Mouse (Mus musculus): ENCODE data around the gene Zswim4.

DNA sequence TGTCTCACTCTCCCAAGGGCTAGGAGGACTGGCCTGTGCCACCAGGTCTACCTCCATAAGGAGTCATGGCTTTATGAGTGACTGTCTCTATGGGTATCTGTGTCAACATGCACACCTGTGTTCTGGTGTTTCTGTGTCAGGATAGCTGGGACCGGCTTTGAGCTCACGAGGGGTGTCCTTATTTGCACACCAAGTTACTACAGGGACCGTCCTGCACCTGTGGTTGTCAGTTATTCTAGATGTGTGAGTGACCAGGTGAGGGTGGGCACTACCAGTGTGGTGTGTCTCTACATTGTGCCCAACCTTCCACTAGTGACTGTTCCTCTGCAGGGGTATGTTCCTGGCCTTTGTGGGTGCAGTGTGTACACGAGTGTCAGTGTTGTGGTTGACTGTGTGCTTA lies 54.0 kb downstream of the Zswim4 start:
- no peak for TF ChIP-seq TAL1 (IDR thresholded peaks at IDR 0.05; ENCODE audit: low read length)
- no peak for TF ChIP-seq GATA1 (IDR thresholded peaks at IDR 0.05; ENCODE audit: low read length)

All from erythroblast, embryonic 14.5 days (primary cell).